Mouse (Mus musculus) 3T3-L1 (cell line): ENCODE measurements around the gene Mlana.
A peak's percentile ranks its signal among the peaks of the same experiment; 100 is the strongest.

Experiments
- DNase-seq: peaks from one replicate; pipeline ENCODE4 v3.0.0-alpha.2; 2015; ENCODE audit warnings: low read depth, low spot score

The Mlana gene

GRCm38 (mm10) chr19:29675562-29676078 is 22.0 kb upstream of the Mlana start:
- DNase-seq, result no peak

DNA sequence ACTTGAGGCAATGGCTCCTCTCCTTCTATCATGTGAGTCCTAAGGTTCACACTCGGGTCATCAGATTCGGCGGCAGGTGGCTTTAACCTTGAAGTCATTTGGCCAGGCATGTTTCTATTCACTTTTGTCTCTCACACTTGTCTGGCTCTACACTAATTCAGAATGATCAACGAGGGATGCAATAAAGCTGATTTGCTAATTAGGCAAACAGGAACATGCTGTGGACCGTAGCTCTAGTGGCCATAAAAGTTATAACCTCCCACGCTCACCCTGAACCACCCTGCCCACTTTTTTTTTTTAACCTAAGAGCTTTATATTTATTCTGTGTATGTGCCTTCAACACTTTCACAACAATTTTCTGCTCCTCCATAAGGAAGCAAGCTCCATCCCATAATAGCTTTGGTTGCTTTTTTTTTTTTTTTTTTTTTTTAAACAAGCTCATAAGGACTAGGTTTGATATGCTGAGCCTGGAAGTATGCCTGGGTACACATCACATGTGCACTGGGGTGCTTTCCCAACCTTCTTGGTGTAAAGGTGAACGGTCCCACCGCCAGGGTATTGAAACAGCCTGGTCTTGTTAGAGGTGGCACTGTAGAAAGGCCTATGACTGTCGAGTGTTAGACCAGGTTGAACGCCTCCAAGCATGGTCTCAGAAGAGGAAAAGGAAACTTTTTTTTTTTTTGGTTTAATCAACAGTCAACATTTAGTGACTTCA is 21.0 kb upstream of the Mlana start:
- DNase-seq, result no peak

DNA sequence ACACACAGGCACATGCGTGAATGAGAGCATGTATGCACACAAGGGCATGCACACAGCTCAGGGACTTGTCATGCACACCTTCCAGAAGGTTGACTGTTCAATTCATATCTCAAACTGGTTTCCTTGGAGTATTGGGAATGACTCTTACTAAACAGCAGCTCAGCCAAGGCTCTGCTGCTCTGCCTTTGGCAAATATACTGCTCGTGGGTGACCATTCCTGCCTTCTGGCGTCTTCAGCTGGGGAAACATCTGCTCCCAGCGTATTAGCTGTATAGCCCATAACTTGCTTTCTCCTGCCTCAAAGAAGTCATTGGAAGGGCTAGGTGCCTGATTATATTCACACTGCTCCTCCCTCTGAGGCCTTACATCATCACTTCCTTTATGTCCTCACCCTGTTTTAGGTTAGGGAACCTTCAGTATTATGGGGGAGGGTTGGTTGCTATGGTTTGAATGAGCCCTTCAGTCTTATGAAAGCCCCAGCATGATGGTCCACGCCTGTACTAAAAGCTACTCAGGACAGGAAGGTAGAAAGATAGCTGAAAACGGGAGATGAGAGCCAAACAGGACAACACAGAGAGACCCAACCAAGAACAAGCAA is 19.3 kb upstream of the Mlana start:
- DNase-seq, result no peak

DNA sequence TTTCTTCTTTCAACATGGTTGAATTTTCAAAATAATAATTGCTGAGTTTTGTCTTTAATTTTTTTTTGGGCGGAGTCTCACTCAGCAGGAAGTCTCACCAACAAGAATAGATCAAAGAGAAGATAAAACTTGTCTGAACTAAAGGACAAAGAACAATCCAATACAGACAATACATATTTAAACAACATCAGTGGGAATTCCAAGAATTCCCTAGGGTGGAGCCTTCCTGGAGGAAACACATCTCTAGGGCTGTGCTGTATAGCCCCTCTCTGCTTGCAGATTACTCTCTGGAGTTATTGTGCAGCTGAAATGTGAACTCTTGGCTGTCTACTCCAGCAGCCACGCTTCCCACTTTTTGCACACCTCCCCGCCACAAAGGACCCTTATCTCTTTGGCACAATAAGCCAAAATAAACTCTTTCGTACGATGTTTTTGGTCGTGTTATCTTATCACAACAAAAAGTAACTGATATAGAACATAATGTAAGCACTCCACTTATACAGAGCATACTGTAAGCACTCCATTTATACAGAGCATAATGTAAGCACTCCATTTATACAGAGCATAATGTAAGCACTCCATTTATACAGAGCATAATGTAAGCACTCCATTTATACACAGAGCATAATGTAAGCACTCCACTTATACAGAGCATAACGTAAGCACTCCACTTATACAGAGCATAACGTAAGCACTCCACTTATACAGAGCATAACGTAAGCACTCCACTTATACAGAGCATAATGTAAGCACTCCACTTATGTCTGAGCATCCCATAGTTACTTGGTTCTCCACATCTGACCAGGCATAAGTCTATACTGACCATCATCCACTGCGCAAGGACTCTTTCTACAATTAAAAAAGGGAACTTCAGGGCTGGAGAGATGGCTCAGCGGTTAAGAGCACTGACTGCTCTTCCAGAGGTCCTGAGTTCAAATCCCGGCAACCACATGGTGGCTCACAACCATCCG is 17.2 kb upstream of the Mlana start:
- DNase-seq, result no peak

GRCm38 (mm10) chr19:29683844-29684540 is 13.6 kb upstream of the Mlana start:
- DNase-seq, result peak; percentile 90

- DNase-seq, result no peak
Observed at GRCm38 (mm10) chr19:29695071-29695470, 2.6 kb upstream of the Mlana start.

DNA sequence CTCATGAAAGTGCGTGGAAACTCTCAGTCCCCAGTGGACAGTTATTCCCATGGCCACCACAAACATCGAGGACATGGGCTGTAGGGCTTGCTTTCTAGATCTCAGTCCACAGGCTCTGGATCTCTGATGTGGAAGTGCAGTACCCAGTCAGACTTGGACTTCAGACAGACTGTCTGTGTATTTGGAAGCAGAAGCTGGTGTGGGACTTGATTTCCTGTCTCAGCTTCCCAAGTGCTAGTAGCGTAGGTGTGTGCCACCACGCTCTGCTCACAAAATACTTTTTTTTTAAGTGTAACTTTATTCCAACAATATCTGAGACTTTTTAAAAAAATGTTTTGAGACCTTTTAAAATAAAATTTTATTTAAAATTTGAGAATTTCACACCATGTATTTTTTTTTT is 1.3 kb upstream of the Mlana start:
- no peak for DNase-seq

DNA sequence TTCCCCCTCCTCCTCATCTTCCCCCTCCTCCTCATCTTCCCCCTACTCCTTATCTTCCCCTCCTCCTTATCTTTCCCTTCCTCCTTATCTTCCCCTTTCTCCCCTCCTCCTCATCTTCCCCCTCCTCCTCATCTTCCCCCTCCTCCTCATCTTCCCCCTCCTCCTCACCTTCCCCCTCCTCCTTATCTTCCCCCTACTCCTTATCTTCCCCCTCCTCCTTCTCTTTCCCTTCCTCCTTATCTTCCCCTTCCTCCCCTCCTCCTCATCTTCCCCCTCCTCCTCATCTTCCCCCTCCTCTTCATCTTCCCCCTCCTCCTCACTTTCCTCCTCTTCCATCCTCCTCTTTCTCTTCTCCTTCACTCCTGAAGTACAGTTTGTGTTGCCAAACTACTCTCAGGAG is 784 bp upstream of the Mlana start:
- no peak for DNase-seq

DNA sequence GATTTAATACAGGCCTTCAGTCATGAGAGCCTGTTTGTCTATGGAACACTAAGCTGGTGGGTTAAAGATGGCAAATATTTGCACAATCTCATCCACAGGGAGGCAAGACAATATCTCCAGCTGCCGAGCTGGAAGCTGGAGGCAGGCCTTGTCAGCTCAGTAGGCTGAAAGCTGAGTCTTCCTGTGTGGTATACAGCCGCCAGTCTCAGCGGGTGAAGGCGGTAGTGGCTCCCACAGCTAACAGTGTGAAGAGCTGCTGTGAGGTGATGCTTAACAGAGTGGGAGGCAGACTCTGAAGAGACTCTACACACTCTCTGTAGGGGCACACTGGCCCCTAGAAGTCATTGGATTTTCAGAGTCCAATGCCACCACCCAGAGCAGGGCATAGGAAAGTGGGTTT is 4.1 kb downstream of the Mlana start:
- DNase-seq, result no peak

GRCm38 (mm10) chr19:29704436-29704835 is 6.8 kb downstream of the Mlana start:
- DNase-seq, result no peak

DNA sequence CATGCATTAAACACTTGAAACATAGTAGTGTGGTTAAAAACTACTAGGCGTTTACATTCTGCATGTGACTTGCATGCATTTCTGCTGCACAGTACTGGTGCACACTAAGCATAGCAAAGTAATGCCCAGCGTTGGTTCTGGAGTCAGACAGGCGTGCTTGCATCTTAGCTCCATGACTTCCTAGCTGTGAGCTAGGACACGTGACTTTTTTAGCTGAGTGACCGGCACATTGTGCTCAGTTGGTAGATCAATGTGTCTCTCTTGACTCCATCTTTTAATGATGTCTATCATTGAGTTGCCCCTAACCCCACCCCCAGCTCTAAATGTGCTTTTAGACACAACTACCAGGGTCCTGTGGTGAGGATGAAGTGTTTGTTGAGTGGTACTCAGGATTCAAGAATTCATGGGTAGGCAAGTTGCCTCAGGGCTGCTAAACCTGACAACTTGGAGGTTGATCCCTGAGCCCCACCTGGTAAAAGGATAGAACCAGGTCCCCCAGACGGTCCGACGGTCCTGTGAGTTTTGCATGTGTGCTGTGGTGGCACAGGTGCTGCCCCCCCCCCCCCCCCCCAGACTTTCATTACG is 9.8 kb downstream of the Mlana start:
- no peak for DNase-seq

DNA sequence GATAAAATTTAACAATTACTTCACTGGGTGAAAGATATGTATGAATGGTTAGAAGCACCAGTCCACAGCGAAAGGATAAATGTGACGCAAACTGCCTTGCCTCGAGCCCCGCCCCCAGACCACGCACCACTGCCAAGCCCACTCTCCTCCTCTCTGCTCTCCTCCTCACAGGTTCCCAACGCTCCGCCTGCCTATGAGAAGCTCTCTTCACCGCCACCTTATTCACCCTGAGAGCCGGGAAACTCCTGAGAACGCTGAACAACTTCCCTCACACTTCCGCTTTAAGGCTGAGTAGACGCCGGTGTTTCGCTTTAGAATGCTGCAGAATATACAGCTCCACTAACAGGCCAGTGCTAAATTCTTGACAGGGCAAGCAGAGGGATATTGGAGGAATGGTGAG is 10.4 kb downstream of the Mlana start:
- DNase-seq, result no peak

DNA sequence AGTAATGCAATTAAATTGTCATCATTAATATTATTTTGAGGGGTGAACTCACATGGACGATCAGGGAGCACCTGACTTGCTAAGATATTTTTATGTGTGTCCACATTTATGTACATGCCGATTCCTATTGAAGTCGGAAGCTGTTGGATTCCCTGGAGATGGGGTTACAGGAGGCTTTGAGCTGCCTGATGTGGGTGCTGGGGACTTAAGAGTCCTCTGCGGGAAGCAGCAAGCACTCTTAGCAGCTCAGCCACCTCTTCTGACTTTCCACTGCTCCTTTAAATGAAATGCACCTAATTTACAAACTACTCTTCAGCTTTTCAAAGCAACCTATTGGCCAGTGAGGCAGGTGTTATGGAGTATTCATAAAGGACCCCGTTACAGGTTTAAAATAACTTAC is 10.8 kb downstream of the Mlana start:
- no peak for DNase-seq

- DNase-seq, result no peak
Observed at GRCm38 (mm10) chr19:29709461-29709860, 11.8 kb downstream of the Mlana start.

DNA sequence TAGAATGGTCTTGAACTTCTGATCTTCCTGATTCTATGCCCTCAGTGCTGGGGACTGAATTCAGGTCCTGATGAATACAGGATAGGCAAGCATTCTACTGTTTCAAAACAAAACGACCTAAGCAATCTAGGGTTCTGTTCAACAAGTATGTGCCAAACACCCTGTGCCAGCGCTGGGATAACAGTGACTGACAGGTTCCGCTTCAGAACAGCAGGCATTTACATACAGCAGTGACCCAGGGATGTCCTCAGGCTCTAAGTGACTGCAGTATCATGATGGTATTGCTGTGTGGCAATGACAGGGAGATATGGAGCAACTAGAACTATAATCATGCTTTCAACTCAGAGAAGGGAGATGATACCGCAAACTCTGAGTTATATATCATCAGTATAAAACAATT is 15.8 kb downstream of the Mlana start:
- no peak for DNase-seq

- DNase-seq, result no peak
Observed at GRCm38 (mm10) chr19:29717854-29718253, 20.2 kb downstream of the Mlana start.

DNA sequence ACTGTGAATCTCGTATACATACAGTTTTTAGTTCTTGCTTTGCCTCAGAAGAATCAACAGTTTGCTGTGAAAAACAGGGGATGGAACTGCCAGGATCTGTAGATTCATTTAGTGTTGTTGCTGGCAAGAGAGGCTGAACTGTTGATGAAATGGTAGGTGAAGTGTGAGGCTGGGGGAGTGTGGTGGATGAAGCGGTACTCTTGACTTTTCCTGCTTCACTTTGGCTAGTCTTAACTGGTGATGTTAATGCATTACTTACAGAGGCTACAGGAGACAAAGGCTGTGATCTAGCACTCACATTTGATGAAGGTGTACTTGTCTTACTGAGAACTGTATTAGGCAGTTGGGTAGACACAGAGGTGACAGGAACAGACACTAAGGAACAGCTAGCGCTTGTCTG is 20.9 kb downstream of the Mlana start:
- DNase-seq, result no peak

- no peak for DNase-seq
Observed at GRCm38 (mm10) chr19:29735421-29735820, 37.8 kb downstream of the Mlana start.

GRCm38 (mm10) chr19:29739608-29740007 is 42.0 kb downstream of the Mlana start:
- DNase-seq, result peak; percentile 19

DNA sequence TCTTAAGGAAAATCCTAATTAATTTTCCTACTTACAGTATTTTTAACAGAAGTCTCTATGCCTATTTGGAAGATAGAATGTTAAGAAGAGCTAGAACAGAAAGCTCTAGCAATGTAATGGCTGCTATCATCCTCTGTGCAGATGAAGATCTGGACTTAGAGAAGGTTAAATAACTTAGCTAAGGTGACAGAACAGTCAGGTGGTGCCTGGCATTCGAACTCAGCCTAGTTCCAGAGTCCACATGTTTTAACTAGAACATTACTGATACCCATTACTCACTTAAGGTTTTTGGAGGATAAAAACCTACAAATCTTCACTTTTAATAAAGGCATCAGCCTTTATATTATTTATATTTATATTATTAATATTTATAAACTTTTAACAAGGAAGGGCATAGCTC is 43.0 kb downstream of the Mlana start:
- no peak for DNase-seq

DNA sequence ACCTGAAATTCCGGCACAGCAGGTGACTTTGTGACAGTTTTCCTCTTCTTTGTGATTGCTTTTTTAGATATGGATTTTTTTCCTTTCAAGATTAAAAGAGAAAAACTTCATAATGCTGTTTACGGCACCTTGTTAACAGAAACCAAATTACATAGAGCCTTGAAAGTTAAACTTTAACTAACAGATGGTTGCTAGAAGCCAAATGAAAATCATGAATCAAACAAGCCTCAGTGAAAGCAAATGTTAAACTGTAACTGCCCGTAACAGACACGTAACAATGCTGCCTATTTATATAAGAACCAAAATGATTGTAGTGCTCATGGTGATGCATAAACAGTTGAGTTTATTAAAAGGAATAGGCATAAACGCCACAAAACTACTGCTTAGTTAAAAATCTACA is 45.9 kb downstream of the Mlana start:
- DNase-seq, result no peak
